Mouse (Mus musculus) adrenal gland, adult (tissue): ENCODE data around the gene Olfr175-ps1.

ENCODE experiments used
- DNase-seq, 2 experiments: peaks; one replicate each; pipeline ENCODE4 v3.0.0; 2022 to 2023; ENCODE audit warnings: low spot score in 1 of 2; ENCODE audit not compliant: inconsistent age in 2 of 2

Gene Olfr175-ps1

GRCm38 (mm10) chr16:58826732-58827319 is at the start of gene Olfr175-ps1:
Olfr175-ps1 (minus strand) TSS chr16:58826782.
- no peak for DNase-seq

- DNase-seq = no peak
Observed at GRCm38 (mm10) chr16:58874668-58875067, 48.1 kb upstream of the Olfr175-ps1 start, which contains the start of gene Olfr177. Olfr177 (minus strand) TSS chr16:58874768.

- DNase-seq = no peak
Observed at GRCm38 (mm10) chr16:58861479-58861878, 34.9 kb upstream of the Olfr175-ps1 start.

GRCm38 (mm10) chr16:58860032-58860737 is 33.6 kb upstream of the Olfr175-ps1 start:
- no peak for DNase-seq

- no peak for DNase-seq
Observed at GRCm38 (mm10) chr16:58800168-58800567, 26.4 kb downstream of the Olfr175-ps1 start, which contains the start of gene Olfr173. Olfr173 (minus strand) TSS chr16:58800268.
